Mouse (Mus musculus) neutrophil, adult 59 days (primary cell): ENCODE results near the gene Olfr605. TPM values are rescaled to one million over a fixed set of nuclear protein-coding genes. Genes with fewer than 3 reads are reported as not detected.

Experiments
- total RNA-seq, 2 experiments: library from RNA; stranded (reverse); gene quantifications; 1 replicate in 1 of 2; 2 replicates in 1 of 2; pipeline ENCODE4 v1.2.4; 2023

The Olfr605 gene
- total RNA-seq = not detected

DNA sequence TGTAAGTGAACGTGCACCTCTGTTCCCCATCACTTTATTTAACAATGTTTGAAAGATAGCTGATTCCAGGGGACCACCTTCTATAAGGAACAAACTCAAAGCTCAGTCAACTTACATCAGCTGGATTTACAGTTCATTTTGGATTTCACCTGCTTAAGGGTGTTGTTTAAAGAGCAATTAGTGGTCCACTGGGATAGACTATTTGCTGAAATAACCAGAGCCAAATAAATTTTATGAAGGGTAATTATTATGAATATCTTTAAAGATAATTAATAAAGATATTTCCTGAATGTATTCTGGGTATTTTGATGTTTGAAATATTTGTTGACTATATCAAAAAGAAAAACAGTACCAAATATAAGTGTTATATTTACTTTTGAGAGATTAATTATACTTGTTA is at the start of gene Olfr605:
TSS of gene Olfr605 (minus strand) at position 101 of the 400 bp plus-strand sequence.

GRCm38 (mm10) chr7:103469577-103469976 is 24.3 kb upstream of the Olfr605 start, which contains the start of gene Olfr608:
Gene Olfr608, plus strand, starts transcription at chr7:103469877.

DNA sequence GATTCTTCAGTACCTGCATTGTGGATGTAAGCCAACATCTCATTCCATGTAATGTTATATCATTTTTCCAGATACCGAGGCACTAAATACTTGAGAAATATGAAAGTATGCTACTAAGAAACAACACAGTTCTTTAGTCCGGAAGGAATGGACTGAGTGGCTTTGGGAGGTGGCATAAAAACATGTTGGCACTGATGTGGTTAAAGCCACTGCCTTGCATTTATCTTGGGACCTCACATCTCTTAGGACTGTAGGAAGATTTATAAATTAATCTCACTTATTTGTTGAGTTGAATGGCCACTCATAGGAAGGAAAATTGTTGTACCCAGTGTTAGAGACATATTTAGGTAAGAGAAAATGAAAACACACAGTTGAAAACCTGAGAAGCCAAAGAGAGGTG is 3.5 kb upstream of the Olfr605 start, which contains the start of gene Olfr606:
TSS of gene Olfr606 (plus strand) at position 301 of the 400 bp plus-strand sequence.

GRCm38 (mm10) chr7:103414772-103415171 is 30.5 kb downstream of the Olfr605 start, which contains the start of gene Usp17lc:
Gene Usp17lc, plus strand, starts transcription at chr7:103415072.

Other genes starting within 250 kb of the Olfr605 start
- not detected for gene Olfr593, start 233.6 kb downstream of the Olfr605 start, total RNA-seq
- not detected for gene Olfr594, start 228.4 kb downstream of the Olfr605 start, total RNA-seq
- not detected for gene Usp17ld, start 192.9 kb downstream of the Olfr605 start, total RNA-seq
- not detected for gene Olfr596, start 139.8 kb downstream of the Olfr605 start, total RNA-seq
- gene Olfr597, start 129.1 kb downstream of the Olfr605 start, total RNA-seq = not detected
- not detected for gene Olfr598, start 121.9 kb downstream of the Olfr605 start, total RNA-seq
- gene Olfr599, start 109.5 kb downstream of the Olfr605 start, total RNA-seq = not detected
- gene Olfr600, start 95.8 kb downstream of the Olfr605 start, total RNA-seq = not detected
- gene Olfr601, start 82.8 kb downstream of the Olfr605 start, total RNA-seq = not detected
- not detected for gene Olfr603, start 59.3 kb downstream of the Olfr605 start, total RNA-seq
- not detected for gene Usp17lc, start 30.4 kb downstream of the Olfr605 start, total RNA-seq
- not detected for gene Olfr606, start 3.6 kb upstream of the Olfr605 start, total RNA-seq
- gene Olfr607, start 18.7 kb upstream of the Olfr605 start, total RNA-seq = not detected
- not detected for gene Olfr608, start 24.4 kb upstream of the Olfr605 start, total RNA-seq
- not detected for gene Olfr609, start 52.6 kb upstream of the Olfr605 start, total RNA-seq
- gene Olfr610, start 66.7 kb upstream of the Olfr605 start, total RNA-seq = not detected
- gene Olfr611, start 75.4 kb upstream of the Olfr605 start, total RNA-seq = not detected
- not detected for gene Olfr612, start 97.3 kb upstream of the Olfr605 start, total RNA-seq
- not detected for gene Olfr613, start 102.6 kb upstream of the Olfr605 start, total RNA-seq
- not detected for gene Olfr615, start 110.6 kb upstream of the Olfr605 start, total RNA-seq
- gene Olfr616, start 123.7 kb upstream of the Olfr605 start, total RNA-seq = not detected
- gene Olfr617, start 127.6 kb upstream of the Olfr605 start, total RNA-seq = not detected
- gene Olfr618, start 144.7 kb upstream of the Olfr605 start, total RNA-seq = not detected
- gene Olfr619, start 155.1 kb upstream of the Olfr605 start, total RNA-seq = not detected
- not detected for gene Olfr620, start 167.1 kb upstream of the Olfr605 start, total RNA-seq
- gene Olfr622, start 197.3 kb upstream of the Olfr605 start, total RNA-seq = not detected
- not detected for gene Olfr623, start 218.3 kb upstream of the Olfr605 start, total RNA-seq
- under 1 TPM in 1 of 2 experiments, not detected in 1; 0.07 TPM for gene Olfr624, start 225.8 kb upstream of the Olfr605 start, total RNA-seq
- gene Olfr625-ps1, start 237.3 kb upstream of the Olfr605 start, total RNA-seq = not detected